Mouse (Mus musculus) lung, embryonic 14.5 days (tissue): ENCODE results near the gene Trp53i13. TPM values are rescaled to one million over a fixed set of nuclear protein-coding genes. Genes with fewer than 3 reads are reported as not detected.

Experiments
- ATAC-seq: fragments of 200-750 bp; cut with Nextera tagmentation; 2 replicates; pipeline ENCODE4 v1.8.0; 2017; ENCODE audit warnings: mild to moderate bottlenecking, moderate TSS enrichment, moderate library complexity; ENCODE audit not compliant: insufficient read depth
- DNase-seq: peaks from one replicate; pipeline ENCODE4 v3.0.0-alpha.2; 2015
- H3K27ac ChIP-seq: fragments of 300-500 bp; sonication (generic); 2 replicates; pipeline ENCODE4 v1.5.1; 2014; ENCODE audit warnings: low read depth, mild to moderate bottlenecking, moderate library complexity
- H3K27me3 ChIP-seq: fragments of 300-500 bp; sonication (generic); 2 replicates; pipeline ENCODE4 v1.6.1; 2014; ENCODE audit warnings: low read length, control low read depth; ENCODE audit not compliant: insufficient read depth
- H3K36me3 ChIP-seq: fragments of 300-500 bp; sonication (generic); 2 replicates; pipeline ENCODE4 v1.6.1; 2014; ENCODE audit warnings: control low read depth; ENCODE audit not compliant: insufficient read depth
- H3K4me1 ChIP-seq: fragments of 300-500 bp; sonication (generic); 2 replicates; pipeline ENCODE4 v1.6.1; 2014; ENCODE audit warnings: antibody characterized with exemption, control low read depth; ENCODE audit not compliant: insufficient read depth
- H3K4me2 ChIP-seq: fragments of 300-500 bp; sonication (generic); 2 replicates; pipeline ENCODE4 v1.6.1; 2014; ENCODE audit warnings: mild to moderate bottlenecking
- H3K4me3 ChIP-seq: fragments of 300-500 bp; sonication (generic); 2 replicates; pipeline ENCODE4 v1.5.1; 2014; ENCODE audit warnings: low read depth, low read length
- H3K9ac ChIP-seq: fragments of 300-500 bp; sonication (generic); 2 replicates; pipeline ENCODE4 v1.6.1; 2014
- H3K9me3 ChIP-seq: fragments of 300-500 bp; sonication (generic); 2 replicates; pipeline ENCODE4 v1.6.1; 2016; ENCODE audit warnings: low read depth, low read length, control low read depth
- CTCF ChIP-seq: IDR thresholded peaks from 2 replicates; pipeline ENCODE4 v1.5.1; 2016; ENCODE audit warnings: antibody characterized with exemption, low read depth
- WGBS: fragments of 180-500 bp; shearing (Covaris S2); extraction: QIAGEN DNeasy Blood & Tissue Kit; methylation state at CpG from one replicate; pipeline ENCODE4 v1.1.7; 2014; 5-methylcytosine and 5-hydroxymethylcytosine counted together
- polyA plus RNA-seq: library from polyadenylated mRNA; unstranded; fragments of >200 nt; fragmentation: Nextera tagmentation; extraction: Ambion mirVana; gene quantifications from 2 replicates; pipeline ENCODE4 v1.2.1, GENCODE M21; 2014

Trp53i13 gene
- polyA plus RNA-seq, 1 experiment from 2014 or later, result 40.3 TPM

DNA sequence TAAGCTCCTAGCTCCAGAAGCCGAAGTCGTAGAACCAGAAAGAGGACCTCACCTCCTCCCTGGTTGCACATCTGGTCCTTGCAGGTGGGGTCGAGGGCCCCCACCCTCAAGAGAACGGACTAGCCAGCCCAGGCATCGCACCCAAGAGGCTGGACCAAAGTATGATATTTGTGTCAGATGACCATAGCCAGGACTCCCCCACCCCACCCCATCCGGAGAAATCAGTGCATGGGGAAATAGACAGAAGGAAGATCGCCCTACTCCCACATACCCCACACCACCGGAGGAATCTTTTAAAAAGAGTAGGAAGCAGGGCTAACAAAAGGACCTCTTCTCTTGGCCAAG, 52.7 kb downstream of the Trp53i13 start:
- ATAC-seq, result no peak
- peak overlapping the region; percentile 54; the same call in 1 of the 2 replicates for H3K4me3 ChIP-seq
- no peaks in the 10 kb centered on the region for H3K9me3 ChIP-seq
- H3K27ac ChIP-seq, result no peak overlapping the region
- 45% methylated on average over 8 of the region's 8 CpGs for WGBS
- no peak for TF ChIP-seq CTCF
- H3K27me3 ChIP-seq, result peaks cover 67% of the 10 kb centered on the region
- H3K36me3 ChIP-seq, result no peaks in the 10 kb centered on the region
- no peak for DNase-seq
- peak overlapping the region; percentile 99 for H3K4me2 ChIP-seq
- peaks cover 4% of the 10 kb centered on the region; the same call in 1 of the 2 replicates for H3K4me1 ChIP-seq
- no peak overlapping the region; the same call in 1 of the 2 replicates for H3K9ac ChIP-seq

DNA sequence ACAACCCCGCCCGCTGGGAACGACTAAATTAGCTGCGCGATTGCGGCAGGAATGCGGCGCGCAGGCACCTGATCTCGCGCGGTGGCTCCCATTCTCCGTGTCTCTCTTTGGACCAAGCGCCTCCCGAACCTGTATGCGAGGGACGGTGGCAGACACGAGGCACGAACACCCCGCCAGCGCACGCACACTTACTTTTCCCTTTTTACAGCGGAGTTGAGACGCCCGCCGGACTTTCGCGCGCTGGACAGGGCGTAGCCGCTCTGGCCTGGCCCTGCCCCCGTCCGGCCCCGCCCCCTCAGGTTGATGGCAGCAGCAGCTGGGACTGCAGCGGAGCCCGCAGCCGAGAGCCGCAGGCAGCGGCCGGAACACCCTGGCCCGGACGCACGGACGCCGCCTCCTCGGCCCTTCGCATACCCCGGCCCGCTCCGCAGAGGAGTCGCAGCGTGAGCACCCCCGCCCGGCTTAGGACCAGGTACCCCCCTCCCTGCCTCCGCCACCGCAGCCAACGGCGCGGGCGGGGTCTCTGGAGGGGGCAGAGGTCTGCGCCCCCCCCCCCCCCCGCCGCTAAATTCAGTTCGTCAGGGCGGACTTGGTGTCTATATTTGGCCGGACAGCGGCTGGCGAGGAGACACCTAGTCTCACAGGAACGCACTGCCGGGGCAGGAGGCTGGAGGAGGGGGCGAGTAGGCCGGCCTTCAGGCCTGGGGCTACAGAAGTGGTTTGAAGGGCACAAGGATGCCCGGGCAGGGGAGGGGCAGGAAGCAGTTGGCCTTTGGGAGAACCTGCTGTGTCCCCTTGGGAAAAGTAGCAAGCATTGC, 53.3 kb downstream of the Trp53i13 start, which contains the start of gene Coro6:
Coro6 (plus strand) TSS at position 129 of the 818 bp plus-strand sequence.
- Histone ChIP-seq H3K4me3 (peak within 1 kb of the TSS; percentile 54), H3K36me3 (no peaks in the 10 kb centered on the region), H3K9ac (peak within 1 kb of the TSS; percentile 51), H3K9me3 (no peaks in the 10 kb centered on the region), H3K4me2 (peak within 1 kb of the TSS; percentile 99), H3K27me3 (peaks cover 62% of the 10 kb centered on the region), H3K27ac (no peak within 1 kb of the TSS), H3K4me1 (peaks cover 4% of the 10 kb centered on the region; the same call in 1 of the 2 replicates)
- DNase-seq (peak; percentile 69), ATAC-seq (peak; percentile 80)
- no peak for TF ChIP-seq CTCF
- WGBS, result under 1% methylated on average over 68 of the region's 73 CpGs

DNA sequence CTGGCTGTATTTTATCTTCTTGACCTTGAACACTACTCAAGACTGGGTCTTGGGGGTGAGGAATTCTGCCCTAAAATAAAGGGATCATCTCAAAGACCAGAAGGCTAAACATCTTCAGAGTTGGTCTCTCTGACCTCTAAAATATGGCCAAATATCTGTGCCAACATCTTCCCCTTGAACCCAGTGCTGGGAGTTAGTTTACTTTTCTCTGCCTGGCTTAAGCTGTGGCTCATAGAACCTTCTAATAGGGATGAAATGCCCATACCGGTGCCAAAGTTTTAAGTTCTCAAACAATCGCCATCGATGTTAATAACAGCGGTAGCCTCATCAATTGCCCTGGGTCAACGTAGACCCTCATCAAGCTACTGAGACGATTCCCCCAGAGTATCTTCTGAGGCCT, 53.9 kb downstream of the Trp53i13 start:
- Histone ChIP-seq H3K9ac (peak overlapping the region; percentile 51; the same call in 1 of the 2 replicates), H3K27ac (no peak overlapping the region), H3K27me3 (peaks cover 56% of the 10 kb centered on the region), H3K4me3 (peak overlapping the region; percentile 54), H3K4me2 (peak overlapping the region; percentile 99), H3K9me3 (no peaks in the 10 kb centered on the region), H3K36me3 (no peaks in the 10 kb centered on the region), H3K4me1 (peaks cover 4% of the 10 kb centered on the region; the same call in 1 of the 2 replicates)
- WGBS, result 5% methylated on average over 6 of the region's 6 CpGs
- no peak for ATAC-seq
- no peak for DNase-seq
- no peak for TF ChIP-seq CTCF

Other genes starting within 250 kb of the Trp53i13 start
- gene Coro6, start 53.6 kb downstream of the Trp53i13 start, polyA plus RNA-seq, result 0.22 and 0.99 TPM in 2 replicates
- gene Ankrd13b, start 26.3 kb downstream of the Trp53i13 start, polyA plus RNA-seq, result 12.1 and 12.9 TPM in 2 replicates
- 18.4 and 21.1 TPM in 2 replicates for gene Git1, start 22.4 kb downstream of the Trp53i13 start, polyA plus RNA-seq
- 3.0 and 3.2 TPM in 2 replicates for gene Abhd15, start 859 bp downstream of the Trp53i13 start, polyA plus RNA-seq
- gene Gm10392, start 3.2 kb upstream of the Trp53i13 start, polyA plus RNA-seq, result 0.16 TPM in 1 of 2 replicates, not detected in the other
- 20.8 TPM in 2 replicates for gene Taok1, start 91.8 kb upstream of the Trp53i13 start, polyA plus RNA-seq
- gene Nufip2, start 170.2 kb upstream of the Trp53i13 start, polyA plus RNA-seq, result 6.5 and 7.5 TPM in 2 replicates
- gene Cryba1, start 209.3 kb upstream of the Trp53i13 start, polyA plus RNA-seq, result not detected in 2 replicates
- gene Myo18a, start 247.3 kb upstream of the Trp53i13 start, polyA plus RNA-seq, result 32.2 and 35.0 TPM in 2 replicates